In genomic region chr9:62972073-62972745, GRCm38 (mm10) we compare ENCODE assay signal across 9 mouse cellular contexts. TPM values are rescaled to one million over a fixed set of nuclear protein-coding genes. Genes with fewer than 3 reads are reported as not detected.
A peak's percentile ranks its signal among the peaks of the same experiment; 100 is the strongest.
DNase-seq lines count a peak whose midpoint lies in the region; ATAC-seq and TF ChIP-seq lines count a peak whose summit lies in the region.
"Had no signal": no experiment of that assay in that cellular context is flagged by ENCODE, and none has a peak within 500 bp of the region (broad histone marks: within the 10 kb centered on the region; RNA-seq: fewer than 3 reads in every experiment).

No protein-coding gene starts in this region.

- H3K9ac ChIP-seq in hindbrain, embryonic 14.5 days: no peak overlapping the region
- H3K9ac ChIP-seq in MEL (ENCODE audit: control insufficient read depth, low read depth, low read length, poor library complexity, severe bottlenecking): no peak overlapping the region
- H3K9ac ChIP-seq in kidney, embryonic 15.5 days: no peak overlapping the region
- H3K9ac ChIP-seq in neural tube, embryonic 15.5 days (replicated peaks): no peak overlapping the region
- H3K9ac ChIP-seq: midbrain, embryonic 12.5 days had no signal

- H3K9me3 ChIP-seq in hindbrain, embryonic 10.5 days: no peaks in the 10 kb centered on the region
- no peaks in the 10 kb centered on the region for H3K9me3 ChIP-seq in hindbrain, embryonic 14.5 days (ENCODE audit: control insufficient read depth, low read length)
- H3K9me3 ChIP-seq in MEL (replicated peaks; ENCODE audit: insufficient read depth, low read length): no peaks in the 10 kb centered on the region
- no peaks in the 10 kb centered on the region for H3K9me3 ChIP-seq in kidney, embryonic 15.5 days (replicated peaks)
- H3K9me3 ChIP-seq in neural tube, embryonic 15.5 days (replicated peaks): no peaks in the 10 kb centered on the region
- H3K9me3 ChIP-seq: midbrain, embryonic 12.5 days had no signal

- 56% methylated on average over 10 of the region's 10 CpGs for WGBS in hindbrain, embryonic 10.5 days
- 52% methylated on average over 10 of the region's 10 CpGs for WGBS in hindbrain, embryonic 14.5 days
- WGBS in kidney, embryonic 15.5 days: 66% methylated on average over 10 of the region's 10 CpGs
- 26% methylated on average over 10 of the region's 10 CpGs for WGBS in macrophage (ENCODE audit: missing documents)
- WGBS in neural tube, embryonic 15.5 days: 57% methylated on average over 10 of the region's 10 CpGs

- peak; percentile 7 for DNase-seq in hindbrain, embryonic 10.5 days (ENCODE audit: low spot score)
- DNase-seq in hindbrain, embryonic 14.5 days (ENCODE audit: low spot score): no peak
- peak; percentile 27 for DNase-seq in MEL (ENCODE audit: low read depth, low spot score)
- DNase-seq in yolk sac, embryonic 10.5 days (ENCODE audit: low spot score): peak; percentile 75

- H3K4me1 ChIP-seq in hindbrain, embryonic 10.5 days (replicated peaks): peaks cover 5% of the 10 kb centered on the region
- peaks cover 4% of the 10 kb centered on the region; the same call in 1 of the 2 replicates for H3K4me1 ChIP-seq in hindbrain, embryonic 14.5 days (replicated peaks; ENCODE audit: control insufficient read depth, insufficient read depth, low read length)
- H3K4me1 ChIP-seq in MEL (ENCODE audit: control insufficient read depth in 1 of 2, insufficient read depth in 2 of 2, low read length in 2 of 2): no peaks in the 10 kb centered on the region
- peaks cover 17% of the 10 kb centered on the region for H3K4me1 ChIP-seq in kidney, embryonic 15.5 days
- peaks cover 8% of the 10 kb centered on the region; the same call in 1 of the 2 replicates for H3K4me1 ChIP-seq in neural tube, embryonic 15.5 days

- TF ChIP-seq CTCF in MEL (IDR thresholded peaks at IDR 0.05 in 2 of 3, conservative IDR thresholded peaks at IDR 0.05 in 1 of 3; ENCODE audit: control insufficient read depth in 1 of 3, insufficient read depth in 1 of 3, low read depth in 2 of 3, low read length in 3 of 3, poor library complexity in 1 of 3, severe bottlenecking in 1 of 3): peak in 1 of 3 experiments; percentile 13; a peak in 1 of 6 replicates

- no peak for TF ChIP-seq POLR2A in MEL (IDR thresholded peaks at IDR 0.05; ENCODE audit: control insufficient read depth in 1 of 2, insufficient read depth in 1 of 2, low read depth in 1 of 2, low read length in 2 of 2, poor library complexity in 1 of 2)

- no peak overlapping the region for H3K4me3 ChIP-seq in hindbrain, embryonic 10.5 days
- no peak overlapping the region for H3K4me3 ChIP-seq in hindbrain, embryonic 14.5 days (replicated peaks; ENCODE audit: low read length)
- H3K4me3 ChIP-seq in MEL (ENCODE audit: control insufficient read depth in 1 of 2, insufficient read depth in 1 of 2, low read depth in 2 of 2, low read length in 2 of 2): no peak overlapping the region
- no peak overlapping the region for H3K4me3 ChIP-seq in kidney, embryonic 15.5 days (replicated peaks)
- no peak overlapping the region for H3K4me3 ChIP-seq in macrophage (ENCODE audit: inconsistent target)
- H3K4me3 ChIP-seq in neural tube, embryonic 15.5 days (replicated peaks): no peak overlapping the region
- H3K4me3 ChIP-seq: midbrain, embryonic 12.5 days had no signal

- H3K79me2 ChIP-seq in MEL (ENCODE audit: control insufficient read depth, insufficient read depth, low read length, poor library complexity) (peaks cover 56% of the 10 kb centered on the region), macrophage (ENCODE audit: inconsistent target) (peaks cover 100% of the 10 kb centered on the region)

- ATAC-seq in hindbrain, embryonic 14.5 days (ENCODE audit: low FRiP score): no peak
- ATAC-seq in erythroid progenitor cell, adult 5-6 weeks (replicated peaks; ENCODE audit: low FRiP score, poor library complexity, severe bottlenecking): peak; percentile 57; the same call in 1 of the 2 replicates
- ATAC-seq in kidney, embryonic 15.5 days (replicated peaks; ENCODE audit: low FRiP score): 0 out of 2 replicates have a peak, but pooled peaks have one; percentile 49
- no peak for ATAC-seq in neural tube, embryonic 15.5 days (ENCODE audit: low FRiP score)

- TF ChIP-seq RAD21 in MEL (IDR thresholded peaks at IDR 0.05; ENCODE audit: low read depth, low read length): no peak; the same call in 1 of the 2 replicates

- H3K36me3 ChIP-seq in hindbrain, embryonic 10.5 days: peaks cover 5% of the 10 kb centered on the region; the same call in 1 of the 2 replicates
- no peaks in the 10 kb centered on the region for H3K36me3 ChIP-seq in hindbrain, embryonic 14.5 days (replicated peaks; ENCODE audit: control insufficient read depth, insufficient read depth)
- peaks cover 1 to 13% of the 10 kb centered on the region in 2 experiments; a peak in 3 of 4 replicates for H3K36me3 ChIP-seq in MEL (ENCODE audit: control insufficient read depth in 1 of 2, insufficient read depth in 2 of 2, low read length in 2 of 2)
- H3K36me3 ChIP-seq in kidney, embryonic 15.5 days: 0 out of 2 replicates have a peak, but pooled peaks cover 7% of the 10 kb centered on the region
- no peaks in the 10 kb centered on the region for H3K36me3 ChIP-seq in macrophage (ENCODE audit: inconsistent target)
- no peaks in the 10 kb centered on the region for H3K36me3 ChIP-seq in neural tube, embryonic 15.5 days
- H3K36me3 ChIP-seq: midbrain, embryonic 12.5 days had no signal

- no peak overlapping the region for H3K27ac ChIP-seq in hindbrain, embryonic 10.5 days
- H3K27ac ChIP-seq in hindbrain, embryonic 14.5 days: no peak overlapping the region
- H3K27ac ChIP-seq in MEL (ENCODE audit: control insufficient read depth, low read depth, low read length) (no peak overlapping the region), macrophage (peak overlapping the region; percentile 22; the same call in 1 of the 2 replicates)
- H3K27ac ChIP-seq in kidney, embryonic 15.5 days: 0 out of 2 replicates have a peak overlapping the region, but pooled peaks have one; percentile 10
- H3K27ac ChIP-seq in neural tube, embryonic 15.5 days (replicated peaks): no peak overlapping the region
- H3K27ac ChIP-seq: midbrain, embryonic 12.5 days had no signal

- H3K27me3 ChIP-seq in hindbrain, embryonic 10.5 days (ENCODE audit: insufficient read depth, poor library complexity, severe bottlenecking): no peaks in the 10 kb centered on the region
- no peaks in the 10 kb centered on the region for H3K27me3 ChIP-seq in hindbrain, embryonic 14.5 days (ENCODE audit: control insufficient read depth, insufficient read depth, low read length)
- H3K27me3 ChIP-seq in MEL (ENCODE audit: control insufficient read depth in 1 of 2, insufficient read depth in 2 of 2, low read length in 2 of 2): no peaks in the 10 kb centered on the region
- H3K27me3 ChIP-seq in kidney, embryonic 15.5 days: no peaks in the 10 kb centered on the region
- H3K27me3 ChIP-seq in neural tube, embryonic 15.5 days (replicated peaks): no peaks in the 10 kb centered on the region
- H3K27me3 ChIP-seq: midbrain, embryonic 12.5 days had no signal

- TF ChIP-seq EP300 in MEL (IDR thresholded peaks at IDR 0.05; ENCODE audit: low read depth in 1 of 2, low read length in 2 of 2): no peak

- H3K4me2 ChIP-seq in hindbrain, embryonic 14.5 days (replicated peaks): no peak overlapping the region
- H3K4me2 ChIP-seq in kidney, embryonic 15.5 days: no peak overlapping the region
- H3K4me2 ChIP-seq in neural tube, embryonic 15.5 days: no peak overlapping the region
- H3K4me2 ChIP-seq: midbrain, embryonic 12.5 days had no signal

TF ChIP-seq in MEL, 35 proteins besides CTCF, POLR2A, EP300 and RAD21:
- TF ChIP-seq TAL1 (IDR thresholded peaks at IDR 0.05; ENCODE audit: low read length) (no peak), JUND (IDR thresholded peaks at IDR 0.05; ENCODE audit: low read depth, low read length) (no peak), USF2 (IDR thresholded peaks at IDR 0.05; ENCODE audit: borderline replicate concordance in 1 of 2, insufficient read depth in 1 of 2, low read depth in 1 of 2, low read length in 2 of 2) (no peak), ZMIZ1 (IDR thresholded peaks at IDR 0.05; ENCODE audit: low read depth, low read length) (no peak), UBTF (IDR thresholded peaks at IDR 0.05; ENCODE audit: borderline replicate concordance, insufficient read depth, low read depth, low read length) (no peak)

RNA-seq across cellular contexts. Expression of gene Pias1, which starts 15.5 kb away (rescaled TPM):
- polyA plus RNA-seq in hindbrain, embryonic 10.5 days (2016; fragmentation: Nextera tagmentation; extraction: Ambion mirVana): 56.7 and 57.4 TPM in 2 replicates
- 54.6 and 61.1 TPM in 2 replicates for polyA plus RNA-seq in hindbrain, embryonic 14.5 days (2014; fragmentation: Nextera tagmentation; extraction: Ambion mirVana)
- total RNA-seq in MEL (2012; rRNA removed): 7.7 and 8.8 TPM in 2 replicates
- polyA plus RNA-seq in MEL (2012; ENCODE audit: insufficient read depth in 1 of 2, insufficient read length in 2 of 2, low read depth in 1 of 2, low replicate concordance in 2 of 2, missing spikeins in 1 of 2): 10 to 100 TPM in 1 of 2 experiments, not detected in 1; 21.5 TPM
- 67.1 and 128 TPM in 2 replicates for total RNA-seq in erythroid progenitor cell, adult 5-6 weeks (2015; ENCODE audit: low replicate concordance)
- total RNA-seq in erythroid progenitor cell, adult 5-6 weeks (2017; ENCODE audit: low replicate concordance): 44.2 and 64.2 TPM in 2 replicates
- 58.1 and 62.5 TPM in 2 replicates for polyA plus RNA-seq in kidney, embryonic 15.5 days (2015; fragmentation: Nextera tagmentation; extraction: Ambion mirVana)
- total RNA-seq in macrophage (2018; cell fraction: chromatin; rRNA removed): 100 to 1,000 TPM in 8 of 26 experiments, 10 to 100 TPM in 18; 52.0 to 113 (median 89.9) TPM
- total RNA-seq in macrophage (2018; cell fraction: cytosol; rRNA removed): 10 to 100 TPM; 18.8 to 31.6 (median 26.4) TPM
- total RNA-seq in macrophage (2018; cell fraction: nucleus; rRNA removed): 100 to 1,000 TPM in 3 of 26 experiments, 10 to 100 TPM in 23; 48.7 to 121 (median 67.8) TPM
- polyA plus RNA-seq in macrophage (2018): 22.1 to 40.5 TPM (median 30.9 TPM) in 3 replicates
- polyA plus RNA-seq in neural tube, embryonic 15.5 days (2015; fragmentation: Nextera tagmentation; extraction: Ambion mirVana): 51.7 and 56.2 TPM in 2 replicates

Comparison
In these comparisons a context has a peak if more than half of its experiments do, and no peak if none do; other contexts are left out.
1. H3K27ac ChIP-seq: peak in kidney, embryonic 15.5 days (single experiment) and macrophage (single experiment); none in hindbrain, embryonic 10.5 days (single experiment), hindbrain, embryonic 14.5 days (single experiment), MEL (single experiment) and neural tube, embryonic 15.5 days (single experiment).
2. ATAC-seq: peak in erythroid progenitor cell, adult 5-6 weeks (single experiment) and kidney, embryonic 15.5 days (single experiment); none in hindbrain, embryonic 14.5 days (single experiment) and neural tube, embryonic 15.5 days (single experiment).